Mouse (Mus musculus): ENCODE data around the gene Ciart.
A peak's percentile ranks its signal among the peaks of the same experiment; 100 is the strongest.
"Not testable (repeated sequence)": the region's sequence is repeated elsewhere in the genome, so short reads cannot be mapped to it uniquely, and the experiment has no call there.

Ciart gene

GRCm38 (mm10) chr3:95865571-95865970, 16.5 kb downstream of the Ciart start:
- DNase-seq (ENCODE audit: low read depth, low spot score) = no peak

GRCm38 (mm10) chr3:95865050-95865449, 17.0 kb downstream of the Ciart start:
- DNase-seq (ENCODE audit: low read depth, low spot score) = no peak

DNA sequence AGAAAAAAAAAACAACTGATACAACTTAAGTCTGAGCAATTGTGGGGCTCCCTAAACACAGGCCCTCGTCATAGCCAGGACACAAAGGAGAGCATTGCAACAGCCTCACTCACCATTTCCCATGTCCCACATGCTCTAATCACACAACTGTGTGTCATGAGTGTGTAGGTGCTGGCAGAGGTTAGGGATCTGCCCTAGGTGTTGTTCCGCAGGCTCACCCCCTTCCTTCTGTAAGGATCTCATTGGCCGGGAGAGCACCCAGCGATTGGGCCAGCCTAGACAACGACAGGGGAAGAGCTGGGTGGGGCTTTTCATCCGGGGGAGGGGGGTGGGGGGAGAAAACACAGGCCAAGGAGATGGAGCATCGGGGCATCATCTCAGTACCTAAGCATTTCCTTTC, 18.5 kb downstream of the Ciart start:
- DNase-seq (ENCODE audit: low read depth, low spot score) = no peak

DNA sequence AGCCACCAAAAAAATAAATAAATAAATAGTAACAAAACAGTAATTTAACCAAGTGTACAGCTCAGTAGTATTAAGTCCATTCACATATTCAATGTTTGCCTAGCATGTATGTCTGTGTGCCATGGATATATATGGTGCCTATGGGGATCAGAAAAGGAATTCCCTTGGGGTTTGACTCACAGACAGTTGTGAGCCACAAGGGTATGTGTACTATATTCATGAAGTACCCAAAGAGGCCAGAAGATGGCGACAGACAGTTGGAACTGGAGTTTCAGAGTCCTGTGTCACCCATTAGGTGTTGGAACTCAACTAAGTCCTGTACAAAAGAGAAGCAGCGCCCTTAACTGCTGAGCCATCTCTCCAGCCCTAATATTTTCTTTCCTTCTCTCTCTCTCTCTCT, 20.3 kb downstream of the Ciart start:
- peak; percentile 90 for DNase-seq (ENCODE audit: low read depth, low spot score)

DNA sequence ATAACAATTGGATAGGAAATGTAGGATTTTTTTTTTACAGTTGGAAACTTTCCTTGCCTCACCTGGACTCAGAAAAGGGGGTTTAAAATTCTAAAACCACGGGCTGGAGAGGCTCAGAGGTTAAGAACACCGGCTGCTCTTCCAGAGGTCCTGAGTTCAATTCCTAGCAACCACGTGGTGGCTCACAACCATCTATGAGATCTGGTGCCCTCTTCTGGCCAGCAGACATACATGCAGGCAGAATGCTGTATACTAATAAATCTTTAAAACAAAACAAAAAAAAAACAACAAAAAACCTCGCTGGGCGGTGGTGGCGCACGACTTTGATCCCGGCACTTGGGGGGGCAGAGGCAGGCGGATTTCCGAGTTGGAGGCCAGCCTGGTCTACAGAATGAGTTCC, 20.8 kb downstream of the Ciart start:
- DNase-seq (ENCODE audit: low read depth, low spot score) = peak; percentile 70

- DNase-seq (ENCODE audit: low read depth, low spot score) = peak; percentile 54
Observed at GRCm38 (mm10) chr3:95860323-95860722, 21.7 kb downstream of the Ciart start.

DNA sequence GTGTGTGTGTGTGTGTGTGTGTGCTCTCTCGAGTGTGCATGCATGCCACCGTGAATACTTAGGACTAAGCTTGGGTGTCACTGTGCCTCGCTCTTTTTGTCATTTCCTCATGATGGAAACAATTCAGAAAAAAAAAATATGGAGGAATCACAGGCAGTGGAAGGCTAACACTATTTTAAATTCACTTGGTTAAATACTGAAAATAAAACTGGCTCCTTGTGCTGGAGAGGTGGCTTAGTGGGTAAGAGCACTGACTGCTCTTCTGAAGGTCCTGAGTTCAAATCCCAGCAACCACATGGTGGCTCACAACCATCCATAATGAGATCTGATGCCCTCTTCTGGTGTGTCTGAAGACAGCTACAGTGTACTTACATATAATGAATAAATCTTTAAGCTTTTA, 23.8 kb downstream of the Ciart start:
- DNase-seq (ENCODE audit: low read depth, low spot score) = not testable (repeated sequence)

DNA sequence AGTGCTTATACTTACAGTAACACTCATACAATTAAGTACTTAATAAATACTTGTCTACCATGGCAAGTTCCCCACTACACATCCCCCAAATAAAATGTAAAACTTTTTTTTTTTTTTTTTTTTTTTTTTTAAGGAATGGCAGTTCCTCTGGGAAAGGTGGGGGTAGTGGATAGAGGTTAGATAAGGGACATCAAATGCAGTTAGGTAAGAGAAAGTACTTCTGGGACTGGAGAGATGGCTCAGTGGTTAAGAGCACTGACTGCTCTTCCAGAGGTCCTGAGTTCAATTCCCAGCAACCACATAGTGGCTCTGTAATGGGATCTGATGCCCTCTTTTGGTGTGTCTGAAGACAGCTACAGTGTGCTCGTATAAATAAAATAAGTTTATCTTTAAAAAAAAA, 25.0 kb downstream of the Ciart start:
- not testable (repeated sequence) for DNase-seq (ENCODE audit: low read depth, low spot score)

- DNase-seq (ENCODE audit: low read depth, low spot score) = no peak
Observed at GRCm38 (mm10) chr3:95856115-95856514, 25.9 kb downstream of the Ciart start.

- peak; percentile 96 for DNase-seq (ENCODE audit: low read depth, low spot score)
Observed at GRCm38 (mm10) chr3:95855502-95856089, 26.5 kb downstream of the Ciart start, which contains the start of gene Prpf3. Prpf3 (minus strand) TSS chr3:95855885.

DNA sequence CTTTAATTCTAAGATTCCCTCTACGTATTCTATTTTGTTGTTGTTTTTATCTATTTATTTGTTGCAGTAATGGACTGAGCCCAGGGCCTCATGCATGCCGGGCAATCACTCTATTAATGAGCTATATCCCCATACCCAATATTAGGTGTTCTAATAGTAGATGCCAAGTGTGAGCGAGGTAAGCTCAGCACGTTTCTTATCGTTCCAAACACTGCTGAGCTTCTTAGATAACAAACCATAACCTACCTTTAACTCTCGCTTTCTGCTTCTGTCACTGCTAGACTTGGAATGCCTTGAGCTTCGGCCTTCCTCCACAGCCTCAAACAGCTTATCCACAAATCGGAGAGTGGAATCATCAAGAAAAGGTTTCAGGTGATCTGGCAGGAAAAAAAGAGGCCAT, 30.7 kb downstream of the Ciart start:
- no peak for DNase-seq (ENCODE audit: low read depth, low spot score)

- DNase-seq (ENCODE audit: low read depth, low spot score) = no peak
Observed at GRCm38 (mm10) chr3:95850611-95851010, 31.4 kb downstream of the Ciart start.

DNA sequence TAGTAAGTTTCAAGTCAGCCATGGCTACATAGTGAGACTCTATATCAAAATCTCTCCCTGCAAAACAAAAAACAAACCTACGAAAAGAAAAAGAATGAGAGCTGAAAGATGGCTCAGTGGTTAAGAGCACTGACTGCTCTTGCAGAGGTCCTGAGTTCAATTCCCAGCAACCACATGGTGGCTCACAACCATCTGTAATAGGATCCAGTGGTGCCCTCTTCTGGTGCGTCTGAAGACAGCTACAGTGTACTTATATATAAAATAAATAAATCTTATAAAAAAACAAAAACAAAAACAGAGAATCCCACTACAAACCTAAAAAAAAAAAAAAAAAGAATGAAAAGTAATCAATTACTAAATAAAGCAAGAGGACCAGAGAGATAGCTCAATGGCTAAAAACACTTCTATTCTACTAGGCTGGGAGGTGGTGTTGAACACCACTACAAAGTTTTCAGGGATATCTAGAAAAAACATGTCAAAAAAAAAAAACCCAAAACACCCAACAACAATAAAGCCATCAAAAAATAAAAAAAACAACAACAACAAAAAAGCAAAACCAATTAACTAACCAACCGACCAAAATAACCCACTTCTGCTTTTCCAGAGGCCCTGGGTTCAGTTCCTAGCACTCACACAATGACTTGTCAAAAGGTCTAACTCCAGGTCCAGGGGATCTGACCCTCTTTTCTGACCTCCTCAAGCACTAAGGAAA, 39.4 kb downstream of the Ciart start:
- DNase-seq (ENCODE audit: low read depth, low spot score) = peak; percentile 46

GRCm38 (mm10) chr3:95839250-95839649, 42.8 kb downstream of the Ciart start:
- DNase-seq (ENCODE audit: low read depth, low spot score) = no peak

GRCm38 (mm10) chr3:95829053-95829452, 53.0 kb downstream of the Ciart start:
- DNase-seq (ENCODE audit: low read depth, low spot score) = no peak
